Mouse (Mus musculus) central nervous system, embryonic 18 days (tissue): ENCODE data around the gene Dis3l. TPM values are rescaled to one million over a fixed set of nuclear protein-coding genes. Genes with fewer than 3 reads are reported as not detected.

Experiments used
- polyA plus RNA-seq: library from polyadenylated mRNA; depleted of rRNA; stranded (reverse); fragments of >200 nt; gene quantifications from 2 replicates; pipeline ENCODE4 v1.2.3, GENCODE M21; 2012; rRNA removed

Dis3l gene
- polyA plus RNA-seq: 23.0 and 24.0 TPM in 2 replicates

GRCm38 (mm10) chr9:64341254-64341566, at the start of gene Dis3l:
Gene Dis3l, minus strand, starts transcription at chr9:64341288.

GRCm38 (mm10) chr9:64385511-64386465, 44.7 kb upstream of the Dis3l start, which contains the start of gene Megf11:
Gene Megf11, plus strand, starts transcription at chr9:64385626.

GRCm38 (mm10) chr9:64281105-64281780, 59.8 kb downstream of the Dis3l start, which contains the start of gene Tipin:
Gene Tipin, plus strand, starts transcription at chr9:64281581.

Other genes with a start within 250 kb of the Dis3l start
- gene Lctl, start 224.1 kb downstream of the Dis3l start, polyA plus RNA-seq: 0.24 TPM in 1 of 2 replicates, not detected in the other
- 11.3 and 14.9 TPM in 2 replicates for gene Zwilch, start 168.2 kb downstream of the Dis3l start, polyA plus RNA-seq
- gene Rpl4, start 167.9 kb downstream of the Dis3l start, polyA plus RNA-seq: 804 and 806 TPM in 2 replicates
- 21.1 and 21.7 TPM in 2 replicates for gene Snapc5, start 162.0 kb downstream of the Dis3l start, polyA plus RNA-seq
- gene Uchl4, start 106.1 kb downstream of the Dis3l start, polyA plus RNA-seq: 0.10 and 0.27 TPM in 2 replicates
- gene Map2k1, start 87.7 kb downstream of the Dis3l start, polyA plus RNA-seq: 47.5 and 47.7 TPM in 2 replicates
- gene Tipin, start 59.7 kb downstream of the Dis3l start, polyA plus RNA-seq: 50.4 and 56.7 TPM in 2 replicates
- gene Megf11, start 44.3 kb upstream of the Dis3l start, polyA plus RNA-seq: 7.2 and 9.2 TPM in 2 replicates